Mouse (Mus musculus) inflammation-experienced regulatory T-cells, adult 16 weeks (primary cell): Measurements from ENCODE around the gene Anapc7. TPM values are rescaled to one million over a fixed set of nuclear protein-coding genes. Genes with fewer than 3 reads are reported as not detected.

Experiments used
- polyA plus RNA-seq: library from polyadenylated mRNA; unstranded; fragments of 100-300 nt; shearing (Covaris generic); gene quantifications from one replicate; pipeline ENCODE4 v1.2.1, GENCODE M21; 2017

Anapc7 gene
- polyA plus RNA-seq, result 42.2 TPM

DNA sequence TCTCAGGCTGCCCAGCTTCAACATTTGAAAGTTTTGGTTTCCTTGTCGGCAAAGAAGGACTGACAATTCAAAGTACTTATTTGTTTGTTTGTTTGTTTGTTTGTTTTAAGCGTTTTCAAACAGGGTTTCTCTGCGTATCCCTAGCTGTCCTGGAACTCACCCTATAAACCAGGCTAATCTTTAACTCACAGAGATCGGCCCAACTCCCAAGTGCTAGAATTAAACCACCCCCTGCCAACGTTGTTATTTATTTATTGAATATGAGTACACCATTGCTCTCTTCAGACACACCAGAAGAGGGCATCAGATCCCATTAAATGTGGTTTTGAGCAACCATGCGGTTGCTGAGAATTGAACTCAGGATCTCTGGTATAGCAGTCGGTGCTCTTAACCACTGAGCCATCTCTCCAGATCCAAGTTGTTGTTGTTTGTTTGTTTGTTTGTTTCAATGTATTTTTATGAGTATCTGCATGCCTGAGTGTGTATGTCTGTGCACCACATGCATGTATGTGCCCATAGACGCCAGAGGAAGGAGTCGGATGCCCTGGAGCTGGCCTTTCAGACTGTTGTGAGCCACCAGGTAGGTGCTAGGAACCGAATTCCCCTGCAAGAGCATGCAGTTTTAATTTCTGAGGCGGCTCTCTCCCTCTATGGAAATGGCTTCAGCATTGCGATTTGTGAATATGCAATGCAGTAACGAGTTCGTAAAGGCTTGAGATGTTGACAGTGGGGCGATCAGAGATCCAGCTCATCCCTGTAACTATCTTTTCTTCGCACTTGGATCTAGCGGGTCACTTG, at the start of gene Anapc7:
TSS of gene Anapc7 (plus strand) at position 423 of the 798 bp plus-strand sequence.

DNA sequence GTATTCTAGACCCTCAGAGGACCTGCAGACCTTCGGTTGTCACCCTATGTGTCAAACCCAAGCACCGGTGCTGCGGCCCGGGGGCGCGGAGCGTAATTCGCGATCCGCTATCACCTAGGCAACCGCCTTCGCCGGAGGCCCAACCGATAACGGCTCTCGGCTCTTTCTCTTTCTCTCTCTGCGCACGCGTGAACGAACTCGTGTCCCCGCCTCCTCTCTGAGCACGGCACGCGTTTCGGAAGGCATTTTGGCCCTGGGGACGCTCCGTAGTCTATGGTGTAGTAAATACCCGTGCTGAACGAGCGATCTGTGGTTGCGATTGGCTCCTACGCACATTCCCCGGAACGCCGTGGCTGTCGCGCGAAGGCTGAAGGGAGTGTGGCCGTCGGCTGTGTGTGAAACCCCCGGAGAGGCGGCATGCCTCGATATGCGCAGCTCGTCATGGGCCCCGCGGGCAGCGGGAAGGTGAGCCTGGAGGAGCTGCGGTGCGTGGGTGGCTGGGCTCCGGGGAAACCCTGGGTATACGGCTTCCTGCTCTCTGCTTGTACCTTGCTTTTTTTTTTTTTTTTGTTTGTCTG, 49.2 kb upstream of the Anapc7 start, which contains the start of gene Fam216a:
TSS of gene Fam216a (minus strand) at position 173 of the 578 bp plus-strand sequence.

DNA sequence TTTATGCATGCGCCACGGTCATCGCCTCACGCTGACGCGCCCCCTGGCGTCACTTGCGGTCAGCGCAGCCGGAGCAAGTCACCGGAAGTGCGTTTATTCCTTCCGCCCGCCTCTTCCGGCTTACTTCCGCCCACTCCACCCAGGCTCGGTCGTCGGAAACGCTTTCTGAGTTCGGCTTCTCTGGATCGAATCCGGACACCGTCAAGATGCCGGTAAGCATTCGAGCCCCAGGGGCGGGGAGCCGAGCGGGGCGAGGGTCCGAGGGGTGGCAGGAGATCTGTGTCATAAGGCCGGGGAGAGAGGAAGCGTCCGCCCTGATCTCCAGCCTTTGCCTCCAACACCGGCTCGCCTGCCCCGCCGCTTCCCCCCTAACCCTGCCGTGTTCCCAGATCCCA, 29.7 kb upstream of the Anapc7 start, which contains the start of gene Arpc3:
TSS of gene Arpc3 (plus strand) at position 93 of the 395 bp plus-strand sequence.

Other genes with a start within 250 kb of the Anapc7 start
- 120 TPM for gene Hvcn1, start 214.9 kb upstream of the Anapc7 start, polyA plus RNA-seq
- gene Tctn1, start 157.2 kb upstream of the Anapc7 start, polyA plus RNA-seq, result 2.3 TPM
- gene Pptc7, start 137.3 kb upstream of the Anapc7 start, polyA plus RNA-seq, result 13.1 TPM
- 7.2 TPM for gene Rad9b, start 67.5 kb upstream of the Anapc7 start, polyA plus RNA-seq
- gene Vps29, start 67.3 kb upstream of the Anapc7 start, polyA plus RNA-seq, result 166 TPM
- 84.7 TPM for gene Gpn3, start 49.8 kb upstream of the Anapc7 start, polyA plus RNA-seq
- 22.2 TPM for gene Fam216a, start 49.3 kb upstream of the Anapc7 start, polyA plus RNA-seq
- 499 TPM for gene Arpc3, start 29.8 kb upstream of the Anapc7 start, polyA plus RNA-seq
- 7.8 TPM for gene Atp2a2, start 80.5 kb downstream of the Anapc7 start, polyA plus RNA-seq
- gene Ift81, start 192.8 kb downstream of the Anapc7 start, polyA plus RNA-seq, result 8.0 TPM
- 206 TPM for gene P2rx7, start 222.2 kb downstream of the Anapc7 start, polyA plus RNA-seq